Mouse (Mus musculus) liver, embryonic 14.5 days (tissue): ENCODE results near the gene Heyl.

ENCODE experiments used
- CTCF ChIP-seq: IDR thresholded peaks from 2 replicates; pipeline ENCODE4 v1.5.1; 2016; ENCODE audit warnings: antibody characterized with exemption, low read depth, control low read depth
- EP300 ChIP-seq: IDR thresholded peaks from 2 replicates; pipeline ENCODE4 v1.6.1; 2016; ENCODE audit warnings: antibody characterized with exemption, low read depth

GRCm38 (mm10) chr4:123252214-123252613, 18.9 kb downstream of the Heyl start:
- TF ChIP-seq CTCF (no peak), EP300 (no peak)
